In the genomic region with DNA sequence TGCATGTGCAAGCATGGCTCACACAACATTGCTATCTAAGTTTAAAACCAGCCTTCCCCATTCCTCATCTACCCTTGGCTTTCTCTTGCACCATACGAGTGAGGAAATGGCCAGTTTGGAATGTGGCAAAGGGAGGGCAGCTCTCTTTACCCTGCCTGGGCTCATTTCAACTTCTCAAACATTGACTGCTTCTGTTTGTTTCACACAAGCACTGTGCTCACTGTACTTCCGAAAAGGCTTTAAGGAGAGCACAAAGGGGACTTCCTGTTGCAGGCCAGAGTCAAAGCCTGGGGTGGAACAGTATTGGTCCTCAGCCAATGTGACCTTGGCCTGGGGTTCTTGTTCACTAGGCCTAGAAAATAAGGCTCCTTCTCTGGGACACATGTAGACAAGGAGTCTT, we compare ENCODE assay signal across 8 mouse cellular contexts. TPM values are rescaled to one million over a fixed set of nuclear protein-coding genes. Genes with fewer than 3 reads are reported as not detected.
DNase-seq lines count a peak whose midpoint lies in the region; ATAC-seq and TF ChIP-seq lines count a peak whose summit lies in the region.

No protein-coding gene starts in this region.

- H3K36me3 ChIP-seq in kidney, postnatal 0 days (ENCODE audit: insufficient read depth, low read length) = peaks cover 22% of the 10 kb centered on the region; the same call in 1 of the 2 replicates
- peaks cover 37% of the 10 kb centered on the region for H3K36me3 ChIP-seq in small intestine, adult 2 months (ENCODE audit: control insufficient read depth, insufficient read depth, low read length)
- H3K36me3 ChIP-seq in midbrain, embryonic 11.5 days (ENCODE audit: control insufficient read depth, insufficient read depth, low read length) = no peaks in the 10 kb centered on the region

- no peak for DNase-seq in left cerebral cortex, adult 2 months (ENCODE audit: extremely low spot score in 1 of 2, low spot score in 2 of 2)
- no peak for DNase-seq in left cerebral cortex, adult 8-10 months (ENCODE audit: low spot score in 2 of 2)
- DNase-seq in heart, adult 9 months (ENCODE audit: low spot score in 2 of 2) = peak; percentile 61 to 77
- DNase-seq in kidney, postnatal 0 days (ENCODE audit: low spot score) = peak; percentile 38
- no peak for DNase-seq in ovary, postnatal 10 days (ENCODE audit: low spot score)
- no peak for DNase-seq in thymus, postnatal 36 days
- no peak for DNase-seq in midbrain, embryonic 11.5 days (ENCODE audit: low spot score, missing footprints)

- H3K9ac ChIP-seq in kidney, postnatal 0 days (ENCODE audit: low read depth, low read length) = no peak overlapping the region
- no peak overlapping the region for H3K9ac ChIP-seq in midbrain, embryonic 11.5 days (ENCODE audit: low read length)

- peaks cover 11% of the 10 kb centered on the region; the same call in 1 of the 2 replicates for H3K4me1 ChIP-seq in kidney, postnatal 0 days (replicated peaks; ENCODE audit: insufficient read depth, low read length)
- peaks cover 10% of the 10 kb centered on the region; the same call in 1 of the 2 replicates for H3K4me1 ChIP-seq in small intestine, adult 2 months (ENCODE audit: control insufficient read depth, insufficient read depth, insufficient read length, low read length)
- H3K4me1 ChIP-seq in midbrain, embryonic 11.5 days (ENCODE audit: control insufficient read depth, insufficient read depth, low read length) = no peaks in the 10 kb centered on the region

- no peak for TF ChIP-seq CTCF in left cerebral cortex, adult 2 months (IDR thresholded peaks at IDR 0.05)
- TF ChIP-seq CTCF in kidney, postnatal 0 days (IDR thresholded peaks at IDR 0.05; ENCODE audit: low read depth) = no peak
- TF ChIP-seq CTCF in small intestine, adult 2 months (IDR thresholded peaks at IDR 0.05; ENCODE audit: extremely low read depth, insufficient read length, insufficient replicate concordance, low read depth, low read length) = no peak

- intact Hi-C loops in left cerebral cortex, adult 2 months (cut with DNase I) = no loop called here

- ATAC-seq in kidney, postnatal 0 days (replicated peaks; ENCODE audit: low FRiP score, low read depth) = no peak
- ATAC-seq in midbrain, embryonic 11.5 days (ENCODE audit: low FRiP score) = no peak

- peak overlapping the region; percentile 34; the same call in 1 of the 2 replicates for H3K27ac ChIP-seq in left cerebral cortex, adult 2 months
- H3K27ac ChIP-seq in kidney, postnatal 0 days = peak overlapping the region; percentile 86
- H3K27ac ChIP-seq in small intestine, adult 2 months (ENCODE audit: insufficient read depth, low read depth, low read length) = peak overlapping the region; percentile 20; the same call in 1 of the 2 replicates
- no peak overlapping the region for H3K27ac ChIP-seq in midbrain, embryonic 11.5 days (ENCODE audit: low read depth, low read length)

- TF ChIP-seq POLR2A in small intestine, adult 2 months (IDR thresholded peaks at IDR 0.05; ENCODE audit: low read depth, low read length) = no peak

- WGBS in kidney, postnatal 0 days = 33% methylated on average over 2 of the region's 2 CpGs
- 48% methylated on average over 2 of the region's 2 CpGs for WGBS in small intestine, adult 2 months
- WGBS in midbrain, embryonic 11.5 days = 78% methylated on average over 2 of the region's 2 CpGs

- no peak overlapping the region for H3K4me3 ChIP-seq in left cerebral cortex, adult 2 months
- no peak overlapping the region for H3K4me3 ChIP-seq in kidney, postnatal 0 days (replicated peaks; ENCODE audit: low read depth, low read length)
- H3K4me3 ChIP-seq in small intestine, adult 2 months (ENCODE audit: low read depth, low read length) = no peak overlapping the region
- H3K4me3 ChIP-seq in midbrain, embryonic 11.5 days (ENCODE audit: low read depth, low read length) = no peak overlapping the region

- H3K4me2 ChIP-seq in kidney, postnatal 0 days (ENCODE audit: low read length) = no peak overlapping the region; the same call in 1 of the 2 replicates
- H3K4me2 ChIP-seq in midbrain, embryonic 11.5 days = no peak overlapping the region

- no peaks in the 10 kb centered on the region for H3K9me3 ChIP-seq in kidney, postnatal 0 days (replicated peaks; ENCODE audit: low read length)
- no peaks in the 10 kb centered on the region for H3K9me3 ChIP-seq in midbrain, embryonic 11.5 days (ENCODE audit: control insufficient read depth, low read length)

- no peaks in the 10 kb centered on the region for H3K27me3 ChIP-seq in kidney, postnatal 0 days (ENCODE audit: insufficient read depth, low read length)
- H3K27me3 ChIP-seq in small intestine, adult 2 months (ENCODE audit: control insufficient read depth, insufficient read depth, low read length) = no peaks in the 10 kb centered on the region
- no peaks in the 10 kb centered on the region for H3K27me3 ChIP-seq in midbrain, embryonic 11.5 days (ENCODE audit: control insufficient read depth, insufficient read depth, low read length)

RNA-seq across cellular contexts. Expression of a gene that starts 47.7 kb away (rescaled TPM):
- total RNA-seq in left cerebral cortex, adult 2 months (2021) = 10 to 100 TPM; 21.2 to 22.6 TPM
- 10 to 100 TPM; 20.8 to 26.6 (median 23.1) TPM for total RNA-seq in left cerebral cortex, adult 8-10 months (2022)
- 93.6 and 93.8 TPM in 2 replicates for polyA plus RNA-seq in kidney, postnatal 0 days (2015; fragmentation: Nextera tagmentation; extraction: Ambion mirVana)
- polyA plus RNA-seq in small intestine, adult 2 months (2012; rRNA removed) = 11.1 and 18.6 TPM in 2 replicates
- 10.4 and 11.8 TPM in 2 replicates for polyA plus RNA-seq in midbrain, embryonic 11.5 days (2014; fragmentation: Nextera tagmentation; extraction: Ambion mirVana)

Comparison
In these comparisons a context has a peak if more than half of its experiments do, and no peak if none do; other contexts are left out.
1. DNase-seq: peak in heart, adult 9 months (2 of 2) and kidney, postnatal 0 days (single experiment); none in left cerebral cortex, adult 2 months (0 of 2), left cerebral cortex, adult 8-10 months (0 of 2), ovary, postnatal 10 days (single experiment), thymus, postnatal 36 days (0 of 2) and midbrain, embryonic 11.5 days (single experiment).